Mouse (Mus musculus): ENCODE data around the gene Serpinb9e. TPM values are rescaled to one million over a fixed set of nuclear protein-coding genes. Genes with fewer than 3 reads are reported as not detected.
"Not testable (repeated sequence)": the region's sequence is repeated elsewhere in the genome, so short reads cannot be mapped to it uniquely, and the experiment has no call there.

Serpinb9e gene
- total RNA-seq (2022): not detected

DNA sequence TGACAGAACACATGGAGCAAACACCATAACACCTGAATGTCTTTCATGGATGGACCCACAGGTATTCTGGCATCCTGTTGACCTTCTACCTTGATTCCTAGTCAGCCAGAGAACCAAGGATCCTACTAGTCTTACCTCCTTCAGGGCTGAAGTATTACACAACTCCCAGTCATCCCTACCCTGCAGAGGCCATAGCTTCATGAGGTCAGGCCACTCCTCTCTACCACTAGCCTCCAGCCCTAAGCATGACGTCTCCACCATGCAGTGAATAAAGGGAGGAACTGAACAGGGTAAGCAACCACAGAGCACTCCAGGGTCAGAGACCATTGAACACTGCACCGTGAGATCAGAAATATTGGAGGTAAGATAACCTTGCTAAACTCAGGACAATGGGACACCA lies at the start of gene Serpinb9e:
Gene Serpinb9e (plus strand): TSS at position 301 of the 400 bp plus-strand sequence.
- not testable (repeated sequence) for DNase-seq (ENCODE audit: low spot score in 2 of 2)

- no peak for DNase-seq (ENCODE audit: low spot score in 2 of 2)
These were observed 49.7 kb upstream of the Serpinb9e start for GRCm38 (mm10) chr13:33199740-33200139.

DNA sequence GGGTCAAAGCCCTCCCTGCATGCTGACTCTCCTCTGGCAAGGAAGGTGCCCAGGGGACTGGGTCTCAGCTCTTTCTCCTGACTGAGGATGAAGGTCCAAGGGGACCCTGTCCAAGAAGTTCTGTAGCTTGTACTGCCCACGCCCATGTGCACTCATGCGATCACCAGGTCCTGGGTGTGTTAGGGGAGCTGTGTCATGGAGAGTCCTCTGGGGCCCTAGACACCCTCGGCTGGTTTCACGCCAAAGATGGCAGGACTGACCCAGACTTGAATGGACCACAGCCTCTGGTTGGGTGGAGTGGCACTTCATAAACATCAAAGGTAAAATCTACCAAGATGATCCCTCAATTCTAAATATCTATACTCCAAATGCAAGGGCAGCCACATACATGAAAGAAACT lies 59.2 kb downstream of the Serpinb9e start:
- DNase-seq (ENCODE audit: low spot score in 2 of 2): not testable (repeated sequence)

Other genes with a start within 250 kb of the Serpinb9e start
- 1 to 10 TPM; 1.5 to 2.5 (median 1.9) TPM for gene Serpinb9, start 246.4 kb upstream of the Serpinb9e start, total RNA-seq (2022)
- not detected for gene Serpinb9b, start 222.2 kb upstream of the Serpinb9e start, total RNA-seq (2022)
- not detected for gene Serpinb1b, start 171.0 kb upstream of the Serpinb9e start, total RNA-seq (2022)
- gene Serpinb9c, start 89.9 kb upstream of the Serpinb9e start, total RNA-seq (2022): not detected
- not detected for gene Serpinb9d, start 56.7 kb upstream of the Serpinb9e start, total RNA-seq (2022)
- gene Serpinb9f, start 74.5 kb downstream of the Serpinb9e start, total RNA-seq (2022): not detected
- gene Gm11397, start 146.1 kb downstream of the Serpinb9e start, total RNA-seq (2022): not detected
- not detected for gene Serpinb9g, start 235.2 kb downstream of the Serpinb9e start, total RNA-seq (2022)